Mouse (Mus musculus) neutrophil, adult 83 days (primary cell): ENCODE data around the gene Gm47289. TPM values are rescaled to one million over a fixed set of nuclear protein-coding genes. Genes with fewer than 3 reads are reported as not detected.

Experiments
- total RNA-seq, 2 experiments: library from RNA; stranded (reverse); gene quantifications; one replicate each; pipeline ENCODE4 v1.2.4; 2023

Gm47289 gene
- not detected for total RNA-seq

DNA sequence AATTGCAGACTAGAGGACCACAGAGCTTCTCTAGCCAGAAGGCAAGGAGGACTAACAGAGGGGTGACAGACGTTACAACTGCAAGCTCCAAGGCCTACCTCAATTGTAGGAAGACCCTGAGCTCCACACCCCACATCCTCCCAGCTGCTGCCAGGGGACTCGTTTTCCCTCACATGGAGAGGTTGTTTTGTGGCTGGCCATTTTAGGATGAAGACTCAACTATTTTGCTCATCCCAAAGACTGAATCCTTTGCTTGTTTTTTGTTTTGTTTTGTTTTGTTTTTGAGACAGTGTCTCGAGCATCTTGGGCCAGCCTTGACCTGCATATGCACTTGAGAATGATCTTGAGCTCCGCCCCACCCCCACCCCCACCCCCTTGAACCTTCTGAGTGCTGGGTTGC lies at the start of gene Gm47289:
Gm47289 (plus strand) TSS at position 301 of the 400 bp plus-strand sequence.

DNA sequence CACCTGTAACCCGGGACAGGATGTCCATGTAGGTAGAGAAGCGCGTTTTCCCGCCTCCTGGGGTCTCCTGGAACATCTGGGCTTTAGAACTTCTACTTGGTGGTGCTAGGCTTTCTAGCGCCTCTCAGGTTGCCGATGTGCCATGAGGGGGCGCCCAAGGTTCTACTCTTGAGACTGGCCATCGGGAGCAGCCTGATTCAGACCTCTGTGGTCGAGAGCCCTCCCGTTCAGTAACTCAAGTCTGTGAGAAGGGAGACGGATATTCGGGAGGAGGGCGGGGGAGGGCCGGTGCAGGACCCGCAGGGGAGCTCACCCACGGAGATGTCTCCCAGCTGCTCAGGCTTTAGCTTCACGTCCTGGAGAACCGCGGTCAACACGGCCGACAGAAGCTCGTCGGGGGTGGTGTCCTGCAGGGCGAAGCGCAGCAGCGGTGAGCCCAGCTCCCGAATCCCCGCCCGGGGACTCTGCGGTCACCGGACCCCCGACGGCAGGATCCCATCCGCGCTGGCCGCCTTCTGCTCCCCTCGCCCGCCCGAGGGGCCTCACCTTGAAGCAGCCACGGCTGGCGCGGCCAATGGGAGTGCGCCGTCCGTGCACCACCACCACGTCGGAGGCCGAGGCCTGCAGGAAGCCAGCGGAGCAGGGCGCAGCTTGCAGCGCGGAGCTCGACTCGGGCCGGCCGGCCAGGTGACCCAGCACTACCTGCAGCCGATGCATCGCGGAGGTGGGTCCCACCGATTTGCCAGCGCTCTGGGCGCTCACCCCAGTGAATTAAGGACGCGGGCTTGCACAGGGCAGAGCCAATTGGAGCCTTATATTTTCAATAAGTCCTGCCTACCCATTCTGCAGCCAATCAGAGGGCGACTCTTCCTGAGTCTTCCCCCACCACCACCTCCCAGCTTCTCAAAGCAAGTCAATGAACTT lies 2.4 kb upstream of the Gm47289 start, which contains the start of gene Acaa1b:
Acaa1b (minus strand) TSS at position 816 of the 924 bp plus-strand sequence.

DNA sequence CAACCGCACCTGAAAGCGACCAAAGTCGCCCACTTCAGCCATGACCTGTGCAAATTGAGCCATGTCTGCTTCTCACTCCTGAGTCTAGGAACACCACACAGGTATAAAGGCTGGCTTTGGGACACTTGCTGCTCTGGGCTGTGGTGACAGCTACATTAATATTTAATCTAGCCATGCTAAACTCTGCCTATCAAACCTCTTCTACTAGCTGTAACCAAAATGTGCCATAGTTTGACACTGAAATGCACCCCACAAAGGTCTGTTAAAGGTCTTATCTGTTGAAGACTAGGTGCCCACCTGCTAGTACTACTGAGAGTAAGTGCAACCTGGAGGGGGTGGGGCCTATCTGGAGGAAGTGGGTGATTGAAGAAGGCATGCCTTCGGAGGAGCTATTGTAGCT lies 50.0 kb downstream of the Gm47289 start, which contains the start of gene Slc22a13:
Slc22a13 (minus strand) TSS at position 101 of the 400 bp plus-strand sequence.

Other genes starting within 250 kb of the Gm47289 start
- gene Ctdspl, start 232.7 kb upstream of the Gm47289 start, total RNA-seq: 10 to 100 TPM; 20.7 to 22.2 TPM
- 10 to 100 TPM; 46.5 to 50.8 TPM for gene Vill, start 106.4 kb upstream of the Gm47289 start, total RNA-seq
- 1 to 10 TPM in 1 of 2 experiments, under 1 TPM in 1; 0.85 to 2.3 TPM for gene Plcd1, start 65.7 kb upstream of the Gm47289 start, total RNA-seq
- under 1 TPM in 1 of 2 experiments, not detected in 1; 0.57 TPM for gene Dlec1, start 56.7 kb upstream of the Gm47289 start, total RNA-seq
- under 1 TPM; 0.26 to 0.88 TPM for gene Acaa1b, start 2.1 kb upstream of the Gm47289 start, total RNA-seq
- gene Slc22a13, start 49.9 kb downstream of the Gm47289 start, total RNA-seq: not detected
- 10 to 100 TPM; 24.2 to 25.8 TPM for gene Oxsr1, start 163.3 kb downstream of the Gm47289 start, total RNA-seq
- 10 to 100 TPM; 47.4 to 49.3 TPM for gene Acaa1a, start 180.5 kb downstream of the Gm47289 start, total RNA-seq
- gene Myd88, start 182.2 kb downstream of the Gm47289 start, total RNA-seq: 10 to 100 TPM; 71.1 to 86.1 TPM
- gene Xylb, start 198.2 kb downstream of the Gm47289 start, total RNA-seq: 1 to 10 TPM in 1 of 2 experiments, under 1 TPM in 1; 0.97 to 1.1 TPM
- gene Slc22a14, start 206.4 kb downstream of the Gm47289 start, total RNA-seq: not detected
- 1 to 10 TPM; 1.2 to 1.6 TPM for gene Acvr2b, start 243.0 kb downstream of the Gm47289 start, total RNA-seq